Mouse (Mus musculus): ENCODE measurements around the gene Gm2310. TPM values are rescaled to one million over a fixed set of nuclear protein-coding genes. Genes with fewer than 3 reads are reported as not detected.

Gm2310 gene
- total and polyA plus RNA-seq, 3 experiments = not detected

DNA sequence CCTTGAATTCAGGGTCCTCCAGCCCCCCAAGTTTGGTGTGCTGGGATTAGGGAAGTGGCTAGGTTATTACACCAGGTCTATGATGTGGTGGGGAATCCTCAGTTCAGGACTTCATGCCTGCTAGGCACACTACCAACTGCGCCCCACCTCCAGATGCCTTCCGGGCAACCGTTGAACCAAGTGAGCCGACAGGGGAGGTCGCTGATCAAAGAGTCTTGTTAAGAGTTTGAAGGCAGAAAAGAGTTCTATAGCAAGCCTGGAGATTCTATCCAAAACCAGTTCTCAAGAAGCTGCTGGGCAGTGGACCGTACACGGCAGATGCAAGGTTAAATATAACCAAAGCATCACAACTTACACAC is 48.5 kb upstream of the Gm2310 start:
- no peak for DNase-seq (ENCODE audit: extremely low read depth)
- peaks cover 28% of the 10 kb centered on the region for H3K27me3 ChIP-seq (replicated peaks)
- H3K4me1 ChIP-seq (ENCODE audit: control insufficient read depth in 1 of 2, insufficient read depth in 2 of 2) = peaks cover 3 to 9% of the 10 kb centered on the region in 2 experiments
- H3K27ac ChIP-seq (ENCODE audit: insufficient read depth, low read depth) = no peak overlapping the region
- TF ChIP-seq USF2 (conservative IDR thresholded peaks at IDR 0.05; ENCODE audit: low read depth, low read length) = no peak
- TF ChIP-seq MAX (IDR thresholded peaks at IDR 0.05; ENCODE audit: low read length) = no peak
- TF ChIP-seq ZNF384 (IDR thresholded peaks at IDR 0.05; ENCODE audit: low read depth, low read length) = no peak
- TF ChIP-seq CTCF (conservative IDR thresholded peaks at IDR 0.05 in 1 of 2, IDR thresholded peaks at IDR 0.05 in 1 of 2; ENCODE audit: low read depth in 2 of 2, low read length in 2 of 2) = no peak
- TF ChIP-seq TBP (conservative IDR thresholded peaks at IDR 0.05; ENCODE audit: low read depth, low read length) = no peak
- TF ChIP-seq JUN (IDR thresholded peaks at IDR 0.05; ENCODE audit: insufficient read depth, low read depth, low read length) = no peak
- no peak for TF ChIP-seq USF1 (IDR thresholded peaks at IDR 0.05; ENCODE audit: low read depth, low read length)
- no peak for TF ChIP-seq UBTF (IDR thresholded peaks at IDR 0.05; ENCODE audit: low read depth, low read length)
- no peak for TF ChIP-seq ZMIZ1 (IDR thresholded peaks at IDR 0.05; ENCODE audit: low read depth, low read length)
- TF ChIP-seq RAD21 (IDR thresholded peaks at IDR 0.05; ENCODE audit: low read depth, low read length) = no peak
- TF ChIP-seq ZC3H11A (IDR thresholded peaks at IDR 0.05; ENCODE audit: low read depth, low read length) = no peak
- no peak for TF ChIP-seq E2F4 (IDR thresholded peaks at IDR 0.05; ENCODE audit: insufficient replicate concordance, low read depth, low read length)
- no peak for TF ChIP-seq ELF1 (IDR thresholded peaks at IDR 0.05; ENCODE audit: low read depth, low read length)
- no peak for TF ChIP-seq MAZ (IDR thresholded peaks at IDR 0.05; ENCODE audit: low read depth, low read length)
- TF ChIP-seq GABPA (IDR thresholded peaks at IDR 0.05; ENCODE audit: insufficient replicate concordance, low read depth, low read length) = no peak
- no peak for TF ChIP-seq POLR2A (IDR thresholded peaks at IDR 0.05; ENCODE audit: low read depth, low read length)
- no peak for TF ChIP-seq SIN3A (IDR thresholded peaks at IDR 0.05; ENCODE audit: low read length)
- no peak for TF ChIP-seq IRF4 (IDR thresholded peaks at IDR 0.05; ENCODE audit: low read depth, low read length)
- no peaks in the 10 kb centered on the region for H3K36me3 ChIP-seq (replicated peaks in 1 of 2; ENCODE audit: control insufficient read depth in 1 of 2, insufficient read depth in 1 of 2, low read length in 1 of 2)
- H3K9me3 ChIP-seq (replicated peaks; ENCODE audit: low read length) = no peaks in the 10 kb centered on the region
- no peak overlapping the region for H3K9ac ChIP-seq (ENCODE audit: insufficient read depth, low read depth)
- H3K4me2 ChIP-seq (ENCODE audit: insufficient read depth, low read depth, poor library complexity, severe bottlenecking) = peak overlapping the region; percentile 97
- no peaks in the 10 kb centered on the region for H3K79me2 ChIP-seq (replicated peaks; ENCODE audit: control insufficient read depth, extremely low read depth, insufficient read depth, poor library complexity, severe bottlenecking)
- H3K4me3 ChIP-seq (replicated peaks in 1 of 3; ENCODE audit: low read depth in 2 of 3, low read length in 2 of 3, poor library complexity in 1 of 3) = no peak overlapping the region
- in situ Hi-C loops (cut with MboI; ENCODE audit: low pct_ligation_motif_present, low pct_unique_long_range_greater_than_20kb, low sequenced_read_pairs) (no loop called here), dilution Hi-C loops (cut with MboI; ENCODE audit: extremely low pct_ligation_motif_present, extremely low pct_unique_long_range_greater_than_20kb, low sequenced_read_pairs) (no loop called here)

DNA sequence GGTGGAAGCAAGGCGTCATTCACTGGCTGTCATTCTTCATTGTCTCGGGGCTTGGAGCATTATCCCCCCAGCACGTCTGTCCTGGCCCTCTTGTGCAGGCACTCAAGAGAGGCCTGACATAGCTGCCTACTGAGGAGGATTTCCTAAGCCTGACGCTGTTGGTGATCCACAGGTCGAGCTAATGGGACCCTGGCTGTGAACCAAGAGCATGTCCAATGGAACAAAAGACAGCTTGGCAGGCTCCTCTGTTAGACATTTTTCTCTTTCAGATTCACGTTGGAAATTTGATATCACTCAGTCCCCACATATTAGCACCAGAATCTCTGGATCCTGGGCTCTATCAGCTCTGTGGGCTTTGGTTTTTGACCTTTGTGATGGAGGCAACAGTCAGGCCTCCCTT is 45.7 kb upstream of the Gm2310 start:
- Histone ChIP-seq H3K27me3 (replicated peaks) (peaks cover 9% of the 10 kb centered on the region), H3K36me3 (replicated peaks in 1 of 2; ENCODE audit: control insufficient read depth in 1 of 2, insufficient read depth in 1 of 2, low read length in 1 of 2) (no peaks in the 10 kb centered on the region), H3K4me1 (ENCODE audit: control insufficient read depth in 1 of 2, insufficient read depth in 2 of 2) (peaks cover 3 to 9% of the 10 kb centered on the region in 2 experiments), H3K9ac (ENCODE audit: insufficient read depth, low read depth) (no peak overlapping the region), H3K9me3 (replicated peaks; ENCODE audit: low read length) (no peaks in the 10 kb centered on the region), H3K27ac (ENCODE audit: insufficient read depth, low read depth) (no peak overlapping the region), H3K79me2 (replicated peaks; ENCODE audit: control insufficient read depth, extremely low read depth, insufficient read depth, poor library complexity, severe bottlenecking) (no peaks in the 10 kb centered on the region; the same call in 1 of the 2 replicates), H3K4me2 (ENCODE audit: insufficient read depth, low read depth, poor library complexity, severe bottlenecking) (no peak overlapping the region), H3K4me3 (replicated peaks in 1 of 3; ENCODE audit: low read depth in 2 of 3, low read length in 2 of 3, poor library complexity in 1 of 3) (no peak overlapping the region)
- in situ Hi-C loops (cut with MboI; ENCODE audit: low pct_ligation_motif_present, low pct_unique_long_range_greater_than_20kb, low sequenced_read_pairs) = no loop called here
- no peak for TF ChIP-seq CHD1 (IDR thresholded peaks at IDR 0.05; ENCODE audit: low read depth, low read length)
- DNase-seq (ENCODE audit: extremely low read depth) = no peak
- dilution Hi-C loops (cut with MboI; ENCODE audit: extremely low pct_ligation_motif_present, extremely low pct_unique_long_range_greater_than_20kb, low sequenced_read_pairs) = no loop called here
